Mouse (Mus musculus): ENCODE data around the gene Zfp706.

GRCm38 (mm10) chr15:37030929-37031328, 23.4 kb upstream of the Zfp706 start:
- TF ChIP-seq POLR2AphosphoS2 (IDR thresholded peaks at IDR 0.05; ENCODE audit: low read length) (no peak), GATA1 (IDR thresholded peaks at IDR 0.05; ENCODE audit: low read depth, low read length) (no peak), CTCF (IDR thresholded peaks at IDR 0.05 in 2 of 3, conservative IDR thresholded peaks at IDR 0.05 in 1 of 3; ENCODE audit: control insufficient read depth in 1 of 3, insufficient read depth in 1 of 3, low read depth in 2 of 3, low read length in 3 of 3, poor library complexity in 1 of 3, severe bottlenecking in 1 of 3) (no peak), POLR2A (IDR thresholded peaks at IDR 0.05; ENCODE audit: control insufficient read depth in 1 of 2, insufficient read depth in 1 of 2, low read depth in 1 of 2, low read length in 2 of 2, poor library complexity in 1 of 2) (no peak), EP300 (IDR thresholded peaks at IDR 0.05; ENCODE audit: low read depth in 1 of 2, low read length in 2 of 2) (no peak)

Data from MEL (cell line).